Mouse (Mus musculus) macrophage (primary cell): ENCODE data around the gene Atp1a1. TPM values are rescaled to one million over a fixed set of nuclear protein-coding genes. Genes with fewer than 3 reads are reported as not detected.

ENCODE experiments used
- H3K27ac ChIP-seq: fragments of 350-480 bp; formaldehyde crosslinking; 2 replicates; pipeline ENCODE4 v1.9.0; 2021
- H3K36me3 ChIP-seq: fragments of 350-480 bp; formaldehyde crosslinking; 2 replicates; pipeline ENCODE4 v1.9.0; 2021; ENCODE audit errors: inconsistent target
- H3K4me3 ChIP-seq: fragments of 350-480 bp; formaldehyde crosslinking; 2 replicates; pipeline ENCODE4 v1.9.0; 2021; ENCODE audit errors: inconsistent target
- H3K79me2 ChIP-seq: fragments of 350-480 bp; formaldehyde crosslinking; 2 replicates; pipeline ENCODE4 v1.9.0; 2021; ENCODE audit errors: inconsistent target
- WGBS: methylation state at CpG from one replicate; pipeline ENCODE4 v1.1.7; 2026; ENCODE audit warnings: inconsistent platforms; ENCODE audit not compliant: missing documents; 5-methylcytosine and 5-hydroxymethylcytosine counted together
- polyA plus RNA-seq: library from polyadenylated mRNA; stranded (reverse); fragments of 250-400 nt; gene quantifications from 3 replicates; pipeline ENCODE4 v1.2.4, GENCODE M21; 2018; ENCODE audit warnings: inconsistent platforms

Atp1a1 gene
- polyA plus RNA-seq, 1 experiment from 2014 or later: 164 TPM

GRCm38 (mm10) chr3:101564011-101564410 lies 40.5 kb downstream of the Atp1a1 start:
- no peak overlapping the region for H3K27ac ChIP-seq
- no peak overlapping the region for H3K4me3 ChIP-seq
- WGBS: 88% methylated on average over 1 of the region's 2 CpGs
- H3K36me3 ChIP-seq: no peaks in the 10 kb centered on the region
- no peaks in the 10 kb centered on the region for H3K79me2 ChIP-seq

- Histone ChIP-seq H3K4me3 (no peak overlapping the region), H3K36me3 (no peaks in the 10 kb centered on the region), H3K79me2 (no peaks in the 10 kb centered on the region), H3K27ac (no peak overlapping the region)
- 81% methylated on average over 10 of the region's 10 CpGs for WGBS
Measured at GRCm38 (mm10) chr3:101562510-101563209, 41.8 kb downstream of the Atp1a1 start.

- Histone ChIP-seq H3K27ac (no peak overlapping the region), H3K36me3 (no peaks in the 10 kb centered on the region), H3K79me2 (no peaks in the 10 kb centered on the region), H3K4me3 (no peak overlapping the region)
- WGBS: 94% methylated on average over 5 of the region's 5 CpGs
Measured at GRCm38 (mm10) chr3:101561948-101562347, 42.5 kb downstream of the Atp1a1 start.

DNA sequence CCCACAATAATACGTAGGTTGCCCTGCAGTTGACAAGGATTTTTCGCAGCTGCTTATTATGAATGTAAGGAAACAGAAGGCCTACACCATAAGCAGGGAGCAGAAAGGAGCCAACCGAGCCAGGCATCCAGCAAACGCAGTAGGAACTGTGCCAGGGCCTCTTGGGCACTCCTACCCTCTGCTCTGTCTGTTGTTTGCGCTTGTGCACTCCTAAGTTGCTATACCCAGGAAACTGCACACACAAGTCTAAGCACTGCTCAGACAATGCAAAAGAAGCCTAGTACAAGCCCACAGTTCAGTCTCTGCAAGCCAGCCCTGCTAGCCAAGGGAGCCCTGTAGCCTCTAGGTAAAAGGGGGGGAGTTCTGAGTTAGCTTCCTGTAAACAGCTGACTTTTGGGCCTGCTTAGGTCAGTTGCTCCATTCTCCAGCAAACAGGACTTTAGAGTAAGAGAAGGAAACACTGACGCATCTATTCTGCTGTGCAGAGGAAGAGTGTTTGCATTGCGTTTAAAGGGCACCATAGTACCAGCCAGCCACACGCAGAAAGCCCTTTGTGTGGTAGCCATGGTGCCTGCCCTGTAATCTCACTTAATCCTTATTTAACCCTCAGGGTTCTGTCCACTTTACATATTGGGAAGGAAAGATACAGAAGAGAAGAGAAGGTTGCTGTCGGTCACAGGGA lies 43.5 kb downstream of the Atp1a1 start:
- Histone ChIP-seq H3K4me3 (no peak overlapping the region), H3K36me3 (no peaks in the 10 kb centered on the region), H3K79me2 (no peaks in the 10 kb centered on the region), H3K27ac (no peak overlapping the region)
- WGBS: 90% methylated on average over 9 of the region's 9 CpGs

- Histone ChIP-seq H3K79me2 (no peaks in the 10 kb centered on the region), H3K36me3 (no peaks in the 10 kb centered on the region), H3K27ac (no peak overlapping the region), H3K4me3 (no peak overlapping the region)
- 34% methylated on average over 2 of the region's 2 CpGs for WGBS
Measured at GRCm38 (mm10) chr3:101556712-101557111, 47.8 kb downstream of the Atp1a1 start.

GRCm38 (mm10) chr3:101552621-101553620 lies 51.6 kb downstream of the Atp1a1 start:
- no peak overlapping the region for H3K27ac ChIP-seq
- WGBS: 25% methylated on average over 6 of the region's 7 CpGs
- no peaks in the 10 kb centered on the region for H3K79me2 ChIP-seq
- no peaks in the 10 kb centered on the region for H3K36me3 ChIP-seq
- H3K4me3 ChIP-seq: no peak overlapping the region

- 93% methylated on average over 26 of the region's 26 CpGs for WGBS
- Histone ChIP-seq H3K27ac (no peak overlapping the region), H3K4me3 (no peak overlapping the region)
Measured at GRCm38 (mm10) chr3:101551457-101552230, 52.8 kb downstream of the Atp1a1 start.

GRCm38 (mm10) chr3:101549749-101550148 lies 54.7 kb downstream of the Atp1a1 start:
- Histone ChIP-seq H3K79me2 (no peaks in the 10 kb centered on the region), H3K36me3 (no peaks in the 10 kb centered on the region), H3K4me3 (no peak overlapping the region), H3K27ac (no peak overlapping the region)
- WGBS: 89% methylated on average over 5 of the region's 5 CpGs

More at GRCm38 (mm10) chr3:101551457-101552230, 52.8 kb downstream of the Atp1a1 start:
- H3K79me2 ChIP-seq: no peaks in the 10 kb centered on the region
- H3K36me3 ChIP-seq: no peaks in the 10 kb centered on the region

- Histone ChIP-seq H3K4me3 (no peak overlapping the region), H3K36me3 (no peaks in the 10 kb centered on the region), H3K79me2 (no peaks in the 10 kb centered on the region), H3K27ac (no peak overlapping the region)
- 75% methylated on average over 7 of the region's 7 CpGs for WGBS
Measured at GRCm38 (mm10) chr3:101544116-101544515, 60.4 kb downstream of the Atp1a1 start.

DNA sequence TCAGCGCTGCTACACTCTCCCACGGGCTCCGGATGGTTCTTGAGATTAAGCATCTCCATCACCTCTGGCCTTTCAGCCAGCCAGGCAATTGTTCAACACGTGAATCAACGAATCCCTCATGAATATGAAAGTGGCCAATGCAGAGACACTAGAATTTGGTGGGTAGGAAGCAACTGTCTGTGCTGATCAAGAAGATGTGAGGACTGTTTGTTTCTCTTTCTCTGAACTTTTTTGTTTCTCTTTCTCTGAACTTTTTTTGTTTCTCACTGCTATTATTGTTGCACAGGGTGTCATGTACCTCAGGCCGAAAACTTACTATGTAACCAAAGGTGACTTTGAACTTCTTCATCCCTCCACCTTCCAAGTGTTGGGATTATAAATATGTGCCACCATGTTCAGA lies 62.9 kb downstream of the Atp1a1 start:
- no peaks in the 10 kb centered on the region for H3K36me3 ChIP-seq
- H3K27ac ChIP-seq: no peak overlapping the region
- H3K4me3 ChIP-seq: no peak overlapping the region
- H3K79me2 ChIP-seq: no peaks in the 10 kb centered on the region
- WGBS: 91% methylated on average over 6 of the region's 6 CpGs

GRCm38 (mm10) chr3:101540568-101540967 lies 63.9 kb downstream of the Atp1a1 start:
- no peak overlapping the region for H3K27ac ChIP-seq
- WGBS: 91% methylated on average over 4 of the region's 4 CpGs
- no peaks in the 10 kb centered on the region for H3K36me3 ChIP-seq
- H3K4me3 ChIP-seq: no peak overlapping the region
- no peaks in the 10 kb centered on the region for H3K79me2 ChIP-seq

GRCm38 (mm10) chr3:101536322-101536721 lies 68.2 kb downstream of the Atp1a1 start:
- Histone ChIP-seq H3K79me2 (no peaks in the 10 kb centered on the region), H3K4me3 (no peak overlapping the region), H3K36me3 (no peaks in the 10 kb centered on the region), H3K27ac (no peak overlapping the region)
- 99% methylated on average over 7 of the region's 7 CpGs for WGBS

GRCm38 (mm10) chr3:101534311-101534710 lies 70.2 kb downstream of the Atp1a1 start:
- Histone ChIP-seq H3K27ac (no peak overlapping the region), H3K36me3 (no peaks in the 10 kb centered on the region), H3K79me2 (no peaks in the 10 kb centered on the region), H3K4me3 (no peak overlapping the region)
- 90% methylated on average over 9 of the region's 9 CpGs for WGBS

DNA sequence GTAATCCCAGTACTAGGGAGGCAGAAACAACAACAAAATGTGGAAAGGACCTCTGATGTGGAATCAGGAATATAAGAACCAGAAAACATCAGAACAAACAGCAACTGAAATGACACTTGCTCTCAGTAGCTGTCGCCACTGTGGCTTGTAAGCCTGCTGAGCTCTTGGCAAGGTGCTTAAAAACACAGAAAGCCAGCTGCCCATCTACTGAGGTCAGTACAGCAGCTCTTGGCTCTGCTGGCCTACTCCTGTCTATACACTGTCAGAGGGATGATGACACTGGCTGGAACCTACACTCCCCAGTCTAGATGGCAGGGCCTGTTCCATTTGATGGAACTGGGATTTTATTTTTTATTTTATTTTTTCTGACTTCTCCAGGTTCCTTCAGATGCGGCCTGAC lies 71.1 kb downstream of the Atp1a1 start:
- Histone ChIP-seq H3K4me3 (no peak overlapping the region), H3K36me3 (no peaks in the 10 kb centered on the region), H3K27ac (no peak overlapping the region), H3K79me2 (no peaks in the 10 kb centered on the region)
- WGBS: 94% methylated on average over 2 of the region's 2 CpGs
